Mouse (Mus musculus) forebrain, embryonic 10.5 days (tissue): Measurements from ENCODE around the gene Rufy1. TPM values are rescaled to one million over a fixed set of nuclear protein-coding genes. Genes with fewer than 3 reads are reported as not detected.
A peak's percentile ranks its signal among the peaks of the same experiment; 100 is the strongest.

ENCODE experiments used
- DNase-seq: peaks from one replicate; pipeline ENCODE4 v3.0.0-alpha.2; 2017; ENCODE audit warnings: low spot score; ENCODE audit errors: extremely low spot score
- H3K27ac ChIP-seq: fragments of 300-500 bp; sonication (generic); 2 replicates; pipeline ENCODE4 v1.5.1; 2016; ENCODE audit warnings: mild to moderate bottlenecking
- H3K27me3 ChIP-seq: fragments of 300-500 bp; sonication (generic); 2 replicates; pipeline ENCODE4 v1.6.1; 2016; ENCODE audit warnings: mild to moderate bottlenecking; ENCODE audit not compliant: poor library complexity, severe bottlenecking
- H3K36me3 ChIP-seq: fragments of 300-500 bp; sonication (generic); replicated peaks from 2 replicates; pipeline ENCODE4 v1.6.1; 2016; ENCODE audit warnings: mild to moderate bottlenecking, moderate library complexity
- H3K4me1 ChIP-seq: fragments of 300-500 bp; sonication (generic); 2 replicates; pipeline ENCODE4 v1.6.1; 2016
- H3K4me3 ChIP-seq: fragments of 300-500 bp; sonication (generic); 2 replicates; pipeline ENCODE4 v1.5.1; 2016; ENCODE audit warnings: mild to moderate bottlenecking, moderate library complexity
- H3K9me3 ChIP-seq: fragments of 300-500 bp; sonication (generic); 2 replicates; pipeline ENCODE4 v1.6.1; 2016; ENCODE audit warnings: mild to moderate bottlenecking, moderate library complexity
- WGBS: fragments of 180-500 bp; shearing (Covaris S2); methylation state at CpG from one replicate; pipeline ENCODE4 v1.1.7; 2016; 5-methylcytosine and 5-hydroxymethylcytosine counted together
- polyA plus RNA-seq: library from polyadenylated mRNA; unstranded; fragments of >200 nt; fragmentation: Nextera tagmentation; extraction: Ambion mirVana; gene quantifications from 2 replicates; pipeline ENCODE4 v1.2.1, GENCODE M21; 2016

Rufy1 gene
- polyA plus RNA-seq = 23.1 and 24.0 TPM in 2 replicates

DNA sequence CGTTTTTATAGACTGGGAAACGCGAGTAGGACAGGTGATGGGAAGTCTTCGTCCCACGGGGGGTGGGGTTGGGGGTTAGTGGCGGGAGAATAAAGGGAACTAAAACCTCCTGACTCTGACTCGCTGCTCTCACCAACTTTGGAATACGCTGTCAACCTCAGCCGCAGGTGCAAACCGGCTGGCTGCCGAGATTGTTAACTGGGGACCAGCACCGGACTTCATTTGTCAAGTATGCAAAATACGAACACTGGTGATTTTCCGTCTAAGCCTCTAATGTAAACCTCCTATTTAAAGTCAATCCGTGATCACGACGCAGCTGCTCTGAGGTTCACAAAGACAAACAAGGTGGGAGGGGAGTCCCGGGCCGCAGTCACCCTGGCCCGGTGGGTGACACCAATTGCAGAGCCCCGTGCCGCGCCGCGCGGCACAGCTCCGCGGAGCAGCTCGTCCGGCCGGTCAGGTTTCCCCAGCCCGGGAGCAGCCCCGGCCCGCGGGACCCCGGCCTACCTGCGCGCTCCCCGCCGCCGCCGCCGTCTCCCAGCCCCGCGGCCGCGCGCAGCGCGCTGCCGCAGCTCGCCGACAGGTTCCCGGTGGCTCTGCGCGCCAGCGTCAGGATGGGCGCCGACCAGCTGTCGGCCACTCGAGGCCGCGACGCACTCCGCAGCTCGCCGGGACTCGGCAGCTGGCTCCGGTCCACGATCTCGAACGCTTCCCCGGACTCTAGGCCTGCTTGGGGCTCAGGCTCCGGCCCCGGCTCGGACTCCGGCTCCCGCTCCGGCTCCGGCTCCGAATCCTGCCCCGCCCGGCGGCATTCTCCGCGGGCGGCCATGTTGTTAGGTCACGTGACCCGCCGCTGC, at the start of gene Rufy1:
Rufy1 (minus strand) TSS at position 849 of the 857 bp plus-strand sequence.
- Histone ChIP-seq H3K4me3 (peak within 1 kb of the TSS; percentile 79), H3K4me1 (peaks cover 19% of the 10 kb centered on the region), H3K9me3 (no peaks in the 10 kb centered on the region), H3K27me3 (no peaks in the 10 kb centered on the region; the same call in 1 of the 2 replicates), H3K27ac (peak within 1 kb of the TSS; percentile 99), H3K36me3 (no peaks in the 10 kb centered on the region)
- WGBS = under 1% methylated on average over 90 of the region's 90 CpGs
- DNase-seq = peak; percentile 84

DNA sequence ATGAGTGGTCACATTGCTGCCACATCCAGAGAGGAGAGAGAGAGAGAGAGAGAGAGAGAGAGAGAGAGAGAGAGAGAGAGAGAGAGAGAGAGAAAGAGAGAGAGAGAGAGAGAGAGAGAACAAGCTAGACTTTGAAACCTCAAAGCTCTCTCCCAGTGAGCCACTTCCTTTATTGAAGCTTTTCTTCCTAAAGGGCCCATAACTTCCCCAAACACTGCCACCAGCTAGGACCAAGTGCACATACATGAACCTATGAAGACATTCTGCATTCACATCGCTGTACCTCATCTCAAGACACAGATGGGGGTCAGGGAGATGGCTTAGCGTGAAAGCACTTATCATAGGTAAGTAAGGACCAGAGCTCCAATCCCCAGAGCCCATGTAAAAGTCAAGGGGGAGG, 47.1 kb upstream of the Rufy1 start:
- no peaks in the 10 kb centered on the region for H3K36me3 ChIP-seq
- DNase-seq = no peak
- H3K4me1 ChIP-seq = peaks cover 9% of the 10 kb centered on the region; the same call in 1 of the 2 replicates
- H3K27me3 ChIP-seq = no peaks in the 10 kb centered on the region
- no peak overlapping the region for H3K4me3 ChIP-seq
- 88% methylated on average over 2 of the region's 2 CpGs for WGBS
- H3K27ac ChIP-seq = no peak overlapping the region
- no peaks in the 10 kb centered on the region for H3K9me3 ChIP-seq

DNA sequence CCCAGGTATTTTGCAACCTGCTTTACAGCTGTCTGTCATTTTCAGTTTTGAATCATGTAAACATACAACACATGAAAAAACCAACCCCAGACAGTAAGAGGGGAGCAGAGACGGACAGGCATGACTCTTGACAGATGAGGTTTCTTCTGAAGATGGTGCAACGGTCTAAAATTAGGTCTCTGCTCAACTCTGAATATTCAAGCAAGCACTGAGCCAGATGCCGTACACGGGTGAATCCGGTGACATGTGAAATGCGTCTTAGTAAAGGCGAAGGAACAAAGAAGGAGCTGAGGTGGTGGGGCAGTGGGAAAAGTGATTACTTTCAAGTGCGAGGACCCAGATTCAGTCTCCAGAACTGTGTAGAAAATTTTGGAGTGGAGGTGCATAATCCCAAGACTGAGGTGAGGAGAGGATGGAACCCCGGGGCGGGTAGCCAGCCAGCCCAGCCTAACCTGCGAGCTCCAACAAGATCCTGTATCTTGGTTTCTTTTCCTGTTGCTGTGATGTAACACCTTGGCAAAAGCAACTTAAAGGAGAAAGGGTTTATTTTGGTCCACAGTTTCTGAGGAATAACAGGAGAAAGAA, 46.7 kb upstream of the Rufy1 start:
- DNase-seq = no peak
- H3K4me1 ChIP-seq = peaks cover 7% of the 10 kb centered on the region; the same call in 1 of the 2 replicates
- H3K27ac ChIP-seq = no peak overlapping the region
- WGBS = 86% methylated on average over 11 of the region's 11 CpGs
- no peaks in the 10 kb centered on the region for H3K36me3 ChIP-seq
- H3K4me3 ChIP-seq = no peak overlapping the region
- no peaks in the 10 kb centered on the region for H3K27me3 ChIP-seq
- no peaks in the 10 kb centered on the region for H3K9me3 ChIP-seq

- no peak for DNase-seq
- peaks cover under 1% of the 10 kb centered on the region; the same call in 1 of the 2 replicates for H3K9me3 ChIP-seq
- H3K4me3 ChIP-seq = no peak overlapping the region
- no peaks in the 10 kb centered on the region for H3K27me3 ChIP-seq
- H3K36me3 ChIP-seq = no peaks in the 10 kb centered on the region
- peaks cover 5% of the 10 kb centered on the region; the same call in 1 of the 2 replicates for H3K4me1 ChIP-seq
- H3K27ac ChIP-seq = no peak overlapping the region
- WGBS = 80% methylated on average over 6 of the region's 6 CpGs
Measured at GRCm38 (mm10) chr11:50476971-50477370, 46.0 kb upstream of the Rufy1 start.

DNA sequence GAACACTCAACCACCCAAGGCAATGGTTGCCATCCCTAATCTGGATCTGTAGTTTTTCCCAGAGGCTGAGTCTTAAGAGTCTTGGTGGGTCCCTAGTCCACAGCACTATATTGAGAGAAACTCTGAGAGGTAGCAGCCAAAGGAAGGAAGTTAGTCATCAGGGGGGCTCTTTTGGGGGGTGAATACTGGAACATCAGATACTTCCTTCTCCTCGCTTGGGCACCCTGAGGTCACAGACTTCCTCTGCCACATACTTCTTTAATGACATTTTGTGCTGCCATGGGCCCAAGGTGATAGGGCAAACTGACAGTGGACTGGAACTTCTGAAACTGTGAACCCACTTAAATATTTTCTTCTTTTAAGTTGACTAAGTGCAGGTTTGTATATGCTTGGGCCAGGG, 43.0 kb upstream of the Rufy1 start:
- Histone ChIP-seq H3K4me3 (no peak overlapping the region), H3K4me1 (peaks cover 5% of the 10 kb centered on the region; the same call in 1 of the 2 replicates), H3K9me3 (peaks cover 19% of the 10 kb centered on the region), H3K27ac (no peak overlapping the region), H3K27me3 (no peaks in the 10 kb centered on the region), H3K36me3 (no peaks in the 10 kb centered on the region)
- WGBS = 83% methylated on average over 1 of the region's 1 CpGs
- no peak for DNase-seq

DNA sequence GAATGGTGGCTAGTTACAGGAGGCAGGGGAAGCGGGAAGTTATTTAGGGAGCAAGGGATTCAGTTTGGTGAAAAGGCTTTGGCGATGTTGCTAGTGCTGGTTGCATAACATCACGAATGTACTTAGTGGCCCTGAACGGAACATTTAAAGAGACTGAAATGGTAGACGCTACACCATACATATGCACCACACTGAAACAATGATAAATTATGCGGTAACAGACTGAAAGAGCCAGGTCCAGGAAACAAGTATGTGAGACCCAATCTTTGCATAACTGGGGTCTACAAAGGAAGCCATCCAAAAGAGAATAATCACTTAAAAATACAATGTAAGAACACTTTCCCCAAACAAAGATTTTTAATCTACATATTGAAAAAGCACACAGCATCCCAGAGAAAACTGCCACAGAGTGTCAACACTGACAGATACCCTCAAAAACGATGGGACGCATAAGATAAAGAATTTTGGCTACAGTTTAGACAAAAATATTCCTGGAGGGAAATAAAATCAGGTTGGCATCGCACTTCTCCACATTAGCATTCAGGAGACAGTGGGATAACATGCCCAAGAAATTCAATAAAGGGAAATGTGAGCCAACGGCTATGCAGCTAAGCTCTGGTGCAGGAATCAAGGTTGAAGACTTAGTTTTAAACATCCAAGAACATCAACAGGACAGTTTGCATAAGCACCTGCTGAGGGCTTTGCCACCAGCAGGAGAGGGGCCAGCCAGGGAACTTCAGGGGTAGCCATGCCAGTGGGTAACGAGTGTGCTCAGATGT, 41.4 kb upstream of the Rufy1 start:
- 90% methylated on average over 11 of the region's 11 CpGs for WGBS
- no peaks in the 10 kb centered on the region for H3K27me3 ChIP-seq
- DNase-seq = no peak
- no peaks in the 10 kb centered on the region for H3K36me3 ChIP-seq
- H3K27ac ChIP-seq = no peak overlapping the region
- H3K4me3 ChIP-seq = no peak overlapping the region
- H3K4me1 ChIP-seq = peaks cover 5% of the 10 kb centered on the region; the same call in 1 of the 2 replicates
- H3K9me3 ChIP-seq = peaks cover 22% of the 10 kb centered on the region

DNA sequence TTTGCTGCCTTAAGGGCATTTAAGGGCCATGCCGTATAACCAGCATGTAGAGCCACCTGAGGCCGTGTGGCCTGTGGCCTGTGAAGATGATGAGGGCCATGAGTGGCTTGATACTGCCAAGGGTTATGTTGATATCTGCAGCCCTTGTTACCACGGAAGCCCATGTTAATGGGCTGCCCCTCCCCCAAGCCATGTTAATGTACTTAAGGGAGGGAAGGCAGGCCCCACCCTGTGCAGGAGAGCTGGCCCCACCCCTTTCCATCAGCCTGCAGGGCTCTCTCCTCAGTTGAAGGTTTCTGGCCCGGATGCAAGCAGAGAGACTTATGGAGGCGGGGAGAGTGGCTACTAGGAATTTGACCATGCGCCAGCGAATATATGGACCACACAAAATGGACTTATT, 30.6 kb upstream of the Rufy1 start:
- DNase-seq = no peak
- WGBS = 85% methylated on average over 7 of the region's 7 CpGs
- no peaks in the 10 kb centered on the region for H3K9me3 ChIP-seq
- no peak overlapping the region for H3K27ac ChIP-seq
- peaks cover 29% of the 10 kb centered on the region for H3K27me3 ChIP-seq
- H3K36me3 ChIP-seq = no peaks in the 10 kb centered on the region
- H3K4me1 ChIP-seq = peaks cover 17% of the 10 kb centered on the region
- H3K4me3 ChIP-seq = no peak overlapping the region

DNA sequence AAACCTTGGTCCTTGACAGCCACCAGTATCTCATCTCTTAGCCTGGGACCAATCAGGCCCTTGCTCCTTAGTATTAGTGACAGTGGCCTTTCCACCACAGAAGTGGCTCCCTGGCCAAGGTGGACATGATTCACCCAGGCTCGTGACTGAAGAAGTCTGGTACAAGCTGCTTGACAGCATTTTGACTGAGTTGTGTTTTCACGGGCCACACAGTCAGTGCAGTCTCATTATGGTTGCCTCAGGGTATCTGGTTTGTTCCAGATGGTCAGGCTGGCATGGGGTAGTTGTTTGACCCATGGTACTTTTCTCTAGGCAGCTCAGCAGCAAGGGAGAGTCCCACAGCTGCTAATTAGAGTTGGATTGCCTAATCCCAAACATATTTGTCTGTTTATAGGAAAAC, 28.3 kb upstream of the Rufy1 start:
- peaks cover 39% of the 10 kb centered on the region for H3K27me3 ChIP-seq
- peaks cover 20% of the 10 kb centered on the region for H3K4me1 ChIP-seq

DNA sequence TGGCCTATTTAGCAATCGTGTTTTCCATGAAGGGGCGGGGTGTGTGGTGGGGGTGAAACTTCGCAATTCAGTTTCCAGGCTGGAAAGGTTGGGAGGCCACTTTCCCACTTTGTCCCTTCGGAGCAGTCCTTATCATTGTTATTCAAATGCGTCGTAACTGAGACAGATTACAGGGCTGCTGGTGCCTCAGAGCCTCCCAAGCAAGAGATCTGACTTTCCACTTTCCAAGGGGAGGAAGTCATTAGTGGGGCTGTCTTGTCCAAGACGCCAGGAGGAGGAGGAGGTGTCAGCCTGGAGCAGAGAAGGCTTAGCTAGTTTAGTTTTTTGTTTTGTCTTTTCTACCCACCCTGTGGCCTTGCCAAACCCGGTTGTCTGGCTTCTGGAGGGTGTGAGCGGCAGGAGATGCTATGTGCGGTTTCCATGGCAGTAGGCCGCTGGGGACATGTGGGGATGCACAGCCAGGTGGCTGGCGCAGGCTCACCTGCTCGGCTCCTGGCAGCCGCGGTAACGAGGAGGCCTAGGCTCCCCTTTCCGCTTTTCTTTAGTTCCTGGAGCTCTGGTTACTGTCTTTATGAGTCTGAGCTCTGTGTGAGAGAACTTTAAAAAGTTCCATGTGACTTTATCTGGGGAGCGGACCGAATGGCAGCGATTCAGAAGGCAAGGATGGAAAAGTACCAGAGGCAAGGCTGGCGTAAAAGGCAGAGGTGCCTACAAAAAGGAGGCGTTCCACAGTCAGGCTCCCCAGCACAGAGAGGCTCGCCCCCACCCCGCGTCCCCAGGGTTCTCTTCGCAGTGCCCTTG, 26.4 kb upstream of the Rufy1 start:
- H3K27ac ChIP-seq = 0 out of 2 replicates have a peak overlapping the region, but pooled peaks have one; percentile 48
- H3K9me3 ChIP-seq = no peaks in the 10 kb centered on the region
- DNase-seq = peak; percentile 30
- peak overlapping the region; percentile 31 for H3K4me3 ChIP-seq
- WGBS = 5% methylated on average over 26 of the region's 26 CpGs
- H3K36me3 ChIP-seq = no peaks in the 10 kb centered on the region
- peaks cover 39% of the 10 kb centered on the region for H3K27me3 ChIP-seq
- peaks cover 20% of the 10 kb centered on the region for H3K4me1 ChIP-seq

More for the DNA sequence above, 28.3 kb upstream of the Rufy1 start:
- no peak for DNase-seq
- Histone ChIP-seq H3K9me3 (no peaks in the 10 kb centered on the region), H3K36me3 (no peaks in the 10 kb centered on the region), H3K27ac (no peak overlapping the region), H3K4me3 (no peak overlapping the region)
- WGBS = 70% methylated on average over 2 of the region's 2 CpGs

GRCm38 (mm10) chr11:50456455-50456854, 25.5 kb upstream of the Rufy1 start:
- Histone ChIP-seq H3K36me3 (no peaks in the 10 kb centered on the region), H3K27me3 (peaks cover 39% of the 10 kb centered on the region), H3K27ac (no peak overlapping the region), H3K9me3 (no peaks in the 10 kb centered on the region), H3K4me3 (no peak overlapping the region; the same call in 1 of the 2 replicates), H3K4me1 (peaks cover 20% of the 10 kb centered on the region)
- 55% methylated on average over 7 of the region's 7 CpGs for WGBS
- DNase-seq = no peak

GRCm38 (mm10) chr11:50454934-50455333, 24.0 kb upstream of the Rufy1 start:
- H3K9me3 ChIP-seq = no peaks in the 10 kb centered on the region
- H3K36me3 ChIP-seq = no peaks in the 10 kb centered on the region
- 78% methylated on average over 6 of the region's 6 CpGs for WGBS

GRCm38 (mm10) chr11:50450236-50450635, 19.3 kb upstream of the Rufy1 start:
- no peaks in the 10 kb centered on the region for H3K4me1 ChIP-seq
- H3K27ac ChIP-seq = no peak overlapping the region
- no peaks in the 10 kb centered on the region for H3K36me3 ChIP-seq
- WGBS = 84% methylated on average over 9 of the region's 9 CpGs
- H3K27me3 ChIP-seq = no peaks in the 10 kb centered on the region
- no peak for DNase-seq
- no peaks in the 10 kb centered on the region for H3K9me3 ChIP-seq
- H3K4me3 ChIP-seq = no peak overlapping the region

More at GRCm38 (mm10) chr11:50454934-50455333, 24.0 kb upstream of the Rufy1 start:
- DNase-seq = no peak
- Histone ChIP-seq H3K27ac (no peak overlapping the region), H3K27me3 (peaks cover 39% of the 10 kb centered on the region), H3K4me3 (no peak overlapping the region), H3K4me1 (peaks cover 20% of the 10 kb centered on the region)
